Mouse (Mus musculus) lung, postnatal 0 days (tissue): ENCODE measurements around the gene Dgki.

ENCODE experiments used
- CTCF ChIP-seq: IDR thresholded peaks from 2 replicates; pipeline ENCODE4 v1.5.1; 2016; ENCODE audit warnings: antibody characterized with exemption, mild to moderate bottlenecking
- EP300 ChIP-seq: IDR thresholded peaks from 2 replicates; pipeline ENCODE4 v1.6.1; 2016; ENCODE audit warnings: antibody characterized with exemption, mild to moderate bottlenecking, control low read depth

DNA sequence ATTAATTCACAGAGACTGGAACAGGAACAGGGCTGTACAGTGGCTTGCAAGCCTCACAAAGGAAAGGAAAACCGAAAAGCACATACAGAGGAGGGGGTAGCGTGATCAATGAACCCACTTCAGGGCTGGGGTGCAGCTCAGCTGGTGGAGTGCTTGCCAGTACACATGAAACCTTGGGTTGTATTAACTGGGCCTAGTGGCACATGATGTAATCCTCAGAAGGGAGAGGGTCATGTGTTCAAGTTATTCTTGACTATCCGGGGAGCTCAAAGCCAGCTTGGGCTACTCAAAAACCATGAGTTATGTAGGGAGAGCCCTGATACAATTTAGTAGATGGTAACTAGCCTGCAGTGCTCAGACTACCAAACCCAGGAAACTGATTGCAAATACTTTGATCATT lies 244.3 kb downstream of the Dgki start:
- no peak for TF ChIP-seq CTCF
- TF ChIP-seq EP300: no peak
